Mouse (Mus musculus): ENCODE results near the gene Clcn5.

DNA sequence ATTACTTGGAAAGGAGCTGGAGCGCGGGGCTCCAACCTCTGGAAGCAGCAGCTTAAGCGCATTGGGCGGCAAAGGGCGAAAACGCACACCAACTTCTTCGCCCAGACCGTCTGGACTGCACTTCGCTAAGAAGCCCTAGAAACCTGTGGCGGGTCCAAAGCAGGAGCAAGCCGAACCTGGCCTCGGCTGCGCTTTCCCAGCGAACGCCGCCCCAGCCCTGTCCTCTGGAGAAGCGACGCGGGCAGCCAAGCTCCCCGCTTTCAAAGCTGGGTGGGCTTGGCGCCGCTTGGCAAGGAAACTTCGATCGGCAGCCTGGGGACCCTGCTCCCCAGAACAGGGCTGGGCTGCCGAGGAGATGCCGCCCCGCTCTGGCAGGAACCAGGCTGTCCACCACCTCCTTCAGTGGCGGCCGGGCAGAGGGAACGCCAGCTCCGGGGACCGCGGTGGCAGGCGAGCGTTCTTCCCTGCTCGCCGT lies 570 bp downstream of the Clcn5 start:
- TF ChIP-seq CTCF (IDR thresholded peaks at IDR 0.05; ENCODE audit: extremely low read depth, insufficient read depth, low read length) (no peak), POLR2A (IDR thresholded peaks at IDR 0.05; ENCODE audit: extremely low read depth, insufficient read depth, low read length) (no peak)

Measured in cortical plate, adult 2 months (tissue).